Mouse (Mus musculus): ENCODE data around the gene Mical1.

DNA sequence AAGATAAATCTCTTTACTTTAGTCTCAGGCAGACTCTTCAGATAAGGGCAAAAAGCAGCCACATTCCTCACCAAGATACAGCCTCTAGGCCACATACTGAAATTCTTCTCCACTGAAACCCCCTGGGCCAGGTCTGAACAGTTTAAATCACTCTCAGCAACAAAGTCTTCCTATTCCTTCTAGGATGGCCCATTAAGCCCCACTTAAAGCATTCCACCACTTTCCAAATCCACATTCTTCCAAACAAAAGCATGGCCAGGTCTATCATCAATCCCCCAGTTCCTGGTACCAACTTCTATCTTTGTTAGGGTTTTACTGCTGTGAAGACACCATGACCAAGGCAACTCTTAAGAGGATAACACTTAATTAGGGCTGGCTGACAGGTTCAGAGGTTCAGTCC, 3.6 kb upstream of the Mical1 start:
- TF ChIP-seq CTCF (IDR thresholded peaks at IDR 0.05) (no peak), EP300 (IDR thresholded peaks at IDR 0.05; ENCODE audit: insufficient read depth, low read depth, low read length) (no peak), POLR2A (IDR thresholded peaks at IDR 0.05; ENCODE audit: insufficient read depth, low read depth, low read length) (no peak)
